Mouse (Mus musculus) liver, postnatal 0 days (tissue): ENCODE results near the gene Dap3. TPM values are rescaled to one million over a fixed set of nuclear protein-coding genes. Genes with fewer than 3 reads are reported as not detected.
"Not testable (repeated sequence)": the region's sequence is repeated elsewhere in the genome, so short reads cannot be mapped to it uniquely, and the experiment has no call there.

Experiments used
- ATAC-seq: fragments of 200-750 bp; cut with Nextera tagmentation; 2 replicates; pipeline ENCODE4 v1.8.0; 2017; ENCODE audit warnings: mild to moderate bottlenecking, moderate library complexity
- DNase-seq: peaks from one replicate; pipeline ENCODE4 v3.0.0-alpha.2; 2016
- H3K27ac ChIP-seq: fragments of 300-500 bp; sonication (generic); 2 replicates; pipeline ENCODE4 v1.5.1; 2014; ENCODE audit warnings: antibody characterized with exemption, moderate library complexity, mild to moderate bottlenecking, low read depth
- H3K27me3 ChIP-seq: fragments of 300-500 bp; sonication (generic); 2 replicates; pipeline ENCODE4 v1.6.1; 2014; ENCODE audit warnings: low read length, control low read depth, mixed read lengths; ENCODE audit not compliant: insufficient read depth
- H3K36me3 ChIP-seq: fragments of 300-500 bp; sonication (generic); replicated peaks from 2 replicates; pipeline ENCODE4 v1.6.1; 2014; ENCODE audit warnings: mild to moderate bottlenecking, control low read depth, low read length, moderate library complexity, mixed read lengths; ENCODE audit not compliant: insufficient read depth
- H3K4me1 ChIP-seq: fragments of 300-500 bp; sonication (generic); 2 replicates; pipeline ENCODE4 v1.6.1; 2014; ENCODE audit warnings: antibody characterized with exemption, mild to moderate bottlenecking, control low read depth; ENCODE audit not compliant: insufficient read depth
- H3K4me2 ChIP-seq: fragments of 300-500 bp; sonication (generic); 2 replicates; pipeline ENCODE4 v1.6.1; 2014; ENCODE audit warnings: low read depth, mild to moderate bottlenecking, low read length, moderate library complexity, mixed read lengths
- H3K4me3 ChIP-seq: fragments of 300-500 bp; sonication (generic); 2 replicates; pipeline ENCODE4 v1.5.1; 2014; ENCODE audit warnings: low read depth, low read length
- H3K9ac ChIP-seq: fragments of 300-500 bp; sonication (generic); replicated peaks from 2 replicates; pipeline ENCODE4 v1.6.1; 2014; ENCODE audit warnings: mild to moderate bottlenecking, moderate library complexity
- H3K9me3 ChIP-seq: fragments of 300-500 bp; sonication (generic); 2 replicates; pipeline ENCODE4 v1.6.1; 2016; ENCODE audit warnings: mild to moderate bottlenecking, control low read depth, low read length, mixed read lengths
- CTCF ChIP-seq: sonication (generic); IDR thresholded peaks from 2 replicates; pipeline ENCODE4 v1.5.1; 2016; ENCODE audit warnings: antibody characterized with exemption, low read depth
- EP300 ChIP-seq: IDR thresholded peaks from 2 replicates; pipeline ENCODE4 v1.6.1; 2016; ENCODE audit warnings: antibody characterized with exemption, low read depth, mild to moderate bottlenecking
- WGBS: fragments of 180-500 bp; shearing (Covaris S2); extraction: QIAGEN DNeasy Blood & Tissue Kit; methylation state at CpG from one replicate; pipeline ENCODE4 v1.1.7; 2014; ENCODE audit not compliant: insufficient replicate concordance; 5-methylcytosine and 5-hydroxymethylcytosine counted together
- polyA plus RNA-seq: library from polyadenylated mRNA; unstranded; fragments of >200 nt; fragmentation: Nextera tagmentation; extraction: Ambion mirVana; gene quantifications from 2 replicates; pipeline ENCODE4 v1.2.1, GENCODE M21; 2015

Dap3 gene
- polyA plus RNA-seq = 59.1 and 60.9 TPM in 2 replicates

GRCm38 (mm10) chr3:88950576-88951326 lies at the start of gene Dap3, which contains the start of gene Ash1l:
Dap3 (minus strand) TSS chr3:88951181.
Ash1l (plus strand) TSS chr3:88950622.
- Histone ChIP-seq H3K9me3 (no peaks in the 10 kb centered on the region), H3K27ac (peak within 1 kb of the TSS; percentile 99), H3K27me3 (no peaks in the 10 kb centered on the region), H3K9ac (peak within 1 kb of the TSS; percentile 97), H3K36me3 (no peaks in the 10 kb centered on the region), H3K4me1 (peaks cover 30% of the 10 kb centered on the region), H3K4me3 (peak within 1 kb of the TSS; percentile 91), H3K4me2 (peak within 1 kb of the TSS; percentile 77)
- WGBS = under 1% methylated on average over 31 of the region's 64 CpGs
- ATAC-seq (peak; percentile 72), DNase-seq (peak; percentile 85)
- no peak for TF ChIP-seq EP300
- TF ChIP-seq CTCF = peak; percentile 58

GRCm38 (mm10) chr3:88992793-88993192 lies 41.8 kb upstream of the Dap3 start:
- Histone ChIP-seq H3K4me2 (no peak overlapping the region), H3K36me3 (peaks cover 4% of the 10 kb centered on the region; the same call in 1 of the 2 replicates), H3K4me3 (no peak overlapping the region), H3K9ac (no peak overlapping the region), H3K27me3 (no peaks in the 10 kb centered on the region), H3K4me1 (0 out of 2 replicates have a peak, but pooled peaks cover 3% of the 10 kb centered on the region), H3K27ac (peak overlapping the region; percentile 36; the same call in 1 of the 2 replicates), H3K9me3 (no peaks in the 10 kb centered on the region)
- WGBS = 78% methylated on average over 2 of the region's 2 CpGs
- no peak for DNase-seq
- ATAC-seq = 0 out of 2 replicates have a peak, but pooled peaks have one; percentile 29
- TF ChIP-seq EP300 (no peak), CTCF (no peak)

- Histone ChIP-seq H3K36me3 (peaks cover 47% of the 10 kb centered on the region), H3K27ac (no peak overlapping the region), H3K4me2 (no peak overlapping the region), H3K4me3 (no peak overlapping the region), H3K27me3 (no peaks in the 10 kb centered on the region), H3K9me3 (no peaks in the 10 kb centered on the region), H3K4me1 (no peaks in the 10 kb centered on the region), H3K9ac (no peak overlapping the region)
- no peak for ATAC-seq
- WGBS = 83% methylated on average over 4 of the region's 4 CpGs
- no peak for DNase-seq
- TF ChIP-seq CTCF (no peak), EP300 (no peak)
Observed at GRCm38 (mm10) chr3:88983921-88984381, 33.0 kb upstream of the Dap3 start.

GRCm38 (mm10) chr3:88981206-88982010 lies 30.4 kb upstream of the Dap3 start:
- 93% methylated on average over 8 of the region's 8 CpGs for WGBS
- no peak for DNase-seq
- H3K36me3 ChIP-seq = peaks cover 47% of the 10 kb centered on the region

GRCm38 (mm10) chr3:88975012-88975411 lies 24.0 kb upstream of the Dap3 start:
- H3K27me3 ChIP-seq = no peaks in the 10 kb centered on the region
- no peaks in the 10 kb centered on the region for H3K4me1 ChIP-seq
- DNase-seq (no peak), ATAC-seq (no peak)
- H3K4me2 ChIP-seq = no peak overlapping the region
- H3K4me3 ChIP-seq = no peak overlapping the region
- H3K36me3 ChIP-seq = 0 out of 2 replicates have a peak, but pooled peaks cover 6% of the 10 kb centered on the region
- H3K27ac ChIP-seq = no peak overlapping the region
- H3K9me3 ChIP-seq = no peaks in the 10 kb centered on the region
- no peak for TF ChIP-seq EP300
- TF ChIP-seq CTCF = no peak
- 94% methylated on average over 2 of the region's 2 CpGs for WGBS
- no peak overlapping the region for H3K9ac ChIP-seq

More at GRCm38 (mm10) chr3:88981206-88982010, 30.4 kb upstream of the Dap3 start:
- Histone ChIP-seq H3K27me3 (no peaks in the 10 kb centered on the region), H3K4me3 (no peak overlapping the region), H3K9ac (no peak overlapping the region), H3K4me2 (no peak overlapping the region), H3K9me3 (no peaks in the 10 kb centered on the region), H3K27ac (no peak overlapping the region), H3K4me1 (no peaks in the 10 kb centered on the region)
- TF ChIP-seq CTCF (no peak), EP300 (no peak)
- ATAC-seq = no peak

GRCm38 (mm10) chr3:88963211-88963610 lies 12.2 kb upstream of the Dap3 start:
- not testable (repeated sequence) for H3K4me2 ChIP-seq, DNase-seq, ATAC-seq, H3K9ac ChIP-seq, H3K27me3 ChIP-seq, H3K9me3 ChIP-seq, H3K27ac ChIP-seq, H3K4me1 ChIP-seq, H3K4me3 ChIP-seq
- peaks cover 13% of the 10 kb centered on the region for H3K36me3 ChIP-seq
